Mouse (Mus musculus) liver, postnatal 0 days (tissue): Measurements from ENCODE around the gene Smad1.

Experiments used
- CTCF ChIP-seq: sonication (generic); IDR thresholded peaks from 2 replicates; pipeline ENCODE4 v1.5.1; 2016; ENCODE audit warnings: antibody characterized with exemption, low read depth
- EP300 ChIP-seq: IDR thresholded peaks from 2 replicates; pipeline ENCODE4 v1.6.1; 2016; ENCODE audit warnings: antibody characterized with exemption, low read depth, mild to moderate bottlenecking

DNA sequence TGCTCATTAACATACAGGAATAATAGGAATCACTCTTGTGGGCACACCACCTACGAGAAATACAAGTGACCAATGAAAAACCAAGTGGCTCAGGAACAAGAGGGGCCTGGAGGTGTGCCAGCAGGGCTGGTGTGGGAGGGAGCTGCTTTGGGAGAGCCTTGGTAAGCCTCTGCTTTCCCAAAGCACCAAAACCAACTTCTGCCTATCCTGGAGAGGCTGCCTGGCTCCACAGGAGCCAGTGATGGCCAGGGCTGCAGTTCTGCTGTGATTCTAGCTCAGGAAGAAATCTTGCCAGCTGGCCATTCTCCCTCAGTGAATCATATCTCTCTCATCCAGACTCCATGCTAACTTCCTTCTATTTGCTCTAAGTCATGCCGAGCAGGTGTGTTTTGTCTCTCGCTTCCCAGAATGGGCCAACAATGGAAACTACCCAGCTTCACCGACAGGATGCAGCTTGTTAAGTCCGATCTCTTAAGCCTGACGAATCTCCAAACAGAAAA lies 49.2 kb downstream of the Smad1 start:
- TF ChIP-seq CTCF (no peak), EP300 (no peak)
